Comparison of ENCODE assay signal across 18 mouse cellular contexts in the genomic region with DNA sequence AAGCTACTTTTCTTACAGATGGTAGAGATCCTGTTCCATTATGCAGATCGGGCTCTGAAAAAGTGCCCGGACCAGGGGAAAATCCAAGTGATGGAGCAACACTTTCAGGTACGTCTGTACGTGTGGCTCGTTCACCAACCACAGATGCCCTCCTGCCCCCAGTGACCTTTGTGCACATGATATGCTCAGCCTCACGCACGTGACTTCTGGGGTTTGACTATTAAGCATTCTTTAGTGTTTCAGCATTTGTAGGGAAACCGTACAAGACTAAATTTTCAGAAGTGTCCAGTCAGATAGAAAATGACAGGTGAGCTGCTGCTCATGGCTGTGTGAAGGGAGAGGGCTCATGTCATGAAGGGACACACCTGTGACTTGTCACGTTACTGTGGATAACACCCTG. TPM values are rescaled to one million over a fixed set of nuclear protein-coding genes. Genes with fewer than 3 reads are reported as not detected.
A peak's percentile ranks its signal among the peaks of the same experiment; 100 is the strongest.
DNase-seq lines count a peak whose midpoint lies in the region; ATAC-seq and TF ChIP-seq lines count a peak whose summit lies in the region.
"Had no signal": no experiment of that assay in that cellular context is flagged by ENCODE, and none has a peak within 500 bp of the region (broad histone marks: within the 10 kb centered on the region; RNA-seq: fewer than 3 reads in every experiment).

No protein-coding gene starts in this region.

- no peak overlapping the region for H3K4me3 ChIP-seq in kidney, embryonic 15.5 days (replicated peaks)
- H3K4me3 ChIP-seq in cerebellum, adult 2 months (replicated peaks; ENCODE audit: insufficient read depth, low read depth, low read length) = no peak overlapping the region
- H3K4me3 ChIP-seq: embryonic facial prominence, embryonic 12.5 days; forebrain, embryonic 15.5 days; heart, embryonic 12.5 days; hindbrain, embryonic 10.5 days had no signal

- peak; percentile 51 for DNase-seq in kidney, adult 11 months
- peak; percentile 90 for DNase-seq in A20 (ENCODE audit: low read depth, low spot score)
- DNase-seq in kidney, adult 9 months = peak; percentile 75
- peak; percentile 58 to 73 for DNase-seq in kidney, postnatal 36 days
- DNase-seq in cerebellum, adult 2 months = no peak
- DNase-seq in frontal cortex, postnatal 10 days (ENCODE audit: low spot score in 2 of 2) = no peak
- no peak for DNase-seq in gastrocnemius, postnatal 10 days
- DNase-seq: adrenal gland, adult 2 months; adrenal gland, postnatal 25 days; cerebellum, adult 18-20 months; cerebellum, postnatal 14 days; gastrocnemius, postnatal 25 days had no signal

- no peaks in the 10 kb centered on the region for H3K27me3 ChIP-seq in kidney, embryonic 15.5 days
- H3K27me3 ChIP-seq in cerebellum, adult 2 months (ENCODE audit: control insufficient read depth, insufficient read depth, low read length) = no peaks in the 10 kb centered on the region
- H3K27me3 ChIP-seq: embryonic facial prominence, embryonic 12.5 days; forebrain, embryonic 15.5 days; heart, embryonic 12.5 days had no signal

- no peak overlapping the region for H3K9ac ChIP-seq in kidney, embryonic 15.5 days
- H3K9ac ChIP-seq: embryonic facial prominence, embryonic 12.5 days; forebrain, embryonic 15.5 days; heart, embryonic 12.5 days; hindbrain, embryonic 14.5 days had no signal

- TF ChIP-seq POLR2A in cerebellum, adult 2 months (IDR thresholded peaks at IDR 0.05; ENCODE audit: borderline replicate concordance, insufficient read depth, low read length) = no peak

- H3K4me2 ChIP-seq in kidney, embryonic 15.5 days = no peak overlapping the region
- H3K4me2 ChIP-seq: embryonic facial prominence, embryonic 12.5 days; forebrain, embryonic 15.5 days; heart, embryonic 12.5 days; hindbrain, embryonic 14.5 days had no signal

- H3K4me1 ChIP-seq in kidney, embryonic 15.5 days = no peaks in the 10 kb centered on the region
- H3K4me1 ChIP-seq in cerebellum, adult 2 months (ENCODE audit: control insufficient read depth, insufficient read depth, low read length) = no peaks in the 10 kb centered on the region
- H3K4me1 ChIP-seq: embryonic facial prominence, embryonic 12.5 days; forebrain, embryonic 15.5 days had no signal

- 74% methylated on average over 9 of the region's 9 CpGs for WGBS in kidney, embryonic 15.5 days
- 94% methylated on average over 9 of the region's 9 CpGs for WGBS in cerebellum, adult 2 months

- no peak for ATAC-seq in kidney, embryonic 15.5 days (replicated peaks; ENCODE audit: low FRiP score)
- ATAC-seq: forebrain, embryonic 15.5 days had no signal

- TF ChIP-seq CTCF in cerebellum, adult 2 months (IDR thresholded peaks at IDR 0.05; ENCODE audit: borderline replicate concordance, insufficient read depth, low read depth, low read length) = no peak

- no peaks in the 10 kb centered on the region for H3K9me3 ChIP-seq in kidney, embryonic 15.5 days (replicated peaks)
- H3K9me3 ChIP-seq: embryonic facial prominence, embryonic 12.5 days; forebrain, embryonic 15.5 days; heart, embryonic 12.5 days; hindbrain, embryonic 10.5 days had no signal

- H3K27ac ChIP-seq in kidney, embryonic 15.5 days = no peak overlapping the region
- H3K27ac ChIP-seq in cerebellum, adult 2 months (ENCODE audit: insufficient read depth, low read length) = no peak overlapping the region
- H3K27ac ChIP-seq: embryonic facial prominence, embryonic 12.5 days; forebrain, embryonic 15.5 days; hindbrain, embryonic 10.5 days; hindbrain, embryonic 14.5 days had no signal

- peaks cover 16% of the 10 kb centered on the region for H3K36me3 ChIP-seq in kidney, embryonic 15.5 days

RNA-seq across cellular contexts. Expression of a gene that starts 55.5 kb away (rescaled TPM):
- 14.1 and 15.5 TPM in 2 replicates for polyA plus RNA-seq in kidney, embryonic 15.5 days (2015; fragmentation: Nextera tagmentation; extraction: Ambion mirVana)
- polyA plus RNA-seq in cerebellum, adult 2 months (2012; rRNA removed) = 26.3 and 27.1 TPM in 2 replicates
- total RNA-seq in gastrocnemius, postnatal 10 days (2021) = 10 to 100 TPM; 10.6 to 12.2 TPM

Comparison
In these comparisons a context has a peak if more than half of its experiments do, and no peak if none do; other contexts are left out.
1. DNase-seq: peak in kidney, adult 11 months (single experiment), A20 (single experiment), kidney, adult 9 months (single experiment) and kidney, postnatal 36 days (2 of 2); none in cerebellum, adult 2 months (0 of 2), frontal cortex, postnatal 10 days (0 of 2) and gastrocnemius, postnatal 10 days (single experiment).